Mouse (Mus musculus): ENCODE measurements around the gene Reps2.

Reps2 gene

GRCm38 (mm10) chrX:162589173-162589805 is 54.2 kb downstream of the Reps2 start:
- DNase-seq (ENCODE audit: low spot score): no peak

- DNase-seq (ENCODE audit: low spot score): no peak
These were observed 59.1 kb downstream of the Reps2 start for GRCm38 (mm10) chrX:162584349-162584748.

GRCm38 (mm10) chrX:162580521-162580920 is 62.9 kb downstream of the Reps2 start:
- no peak for DNase-seq (ENCODE audit: low spot score)

- no peak for DNase-seq (ENCODE audit: low spot score)
These were observed 75.0 kb downstream of the Reps2 start for GRCm38 (mm10) chrX:162568439-162568838.

GRCm38 (mm10) chrX:162565501-162565900 is 77.9 kb downstream of the Reps2 start:
- no peak for DNase-seq (ENCODE audit: low spot score)

- no peak for DNase-seq (ENCODE audit: low spot score)
These were observed 87.0 kb downstream of the Reps2 start for GRCm38 (mm10) chrX:162556459-162556841.

GRCm38 (mm10) chrX:162555729-162556458 is 87.6 kb downstream of the Reps2 start:
- DNase-seq (ENCODE audit: low spot score): no peak

- DNase-seq (ENCODE audit: low spot score): no peak
These were observed 88.9 kb downstream of the Reps2 start for GRCm38 (mm10) chrX:162554513-162554912.

- no peak for DNase-seq (ENCODE audit: low spot score)
These were observed 91.1 kb downstream of the Reps2 start for GRCm38 (mm10) chrX:162552383-162552782.

- no peak for DNase-seq (ENCODE audit: low spot score)
These were observed 98.4 kb downstream of the Reps2 start for GRCm38 (mm10) chrX:162545037-162545436.

GRCm38 (mm10) chrX:162542576-162543227 is 100.7 kb downstream of the Reps2 start:
- no peak for DNase-seq (ENCODE audit: low spot score)

- DNase-seq (ENCODE audit: low spot score): no peak
These were observed 101.5 kb downstream of the Reps2 start for GRCm38 (mm10) chrX:162541961-162542360.

- DNase-seq (ENCODE audit: low spot score): no peak
These were observed 112.4 kb downstream of the Reps2 start for GRCm38 (mm10) chrX:162531016-162531415.

GRCm38 (mm10) chrX:162527240-162527639 is 116.2 kb downstream of the Reps2 start:
- peak; percentile 19 for DNase-seq (ENCODE audit: low spot score)

GRCm38 (mm10) chrX:162521831-162522514 is 121.5 kb downstream of the Reps2 start:
- DNase-seq (ENCODE audit: low spot score): no peak

- DNase-seq (ENCODE audit: low spot score): no peak
These were observed 122.3 kb downstream of the Reps2 start for GRCm38 (mm10) chrX:162521197-162521596.

- DNase-seq (ENCODE audit: low spot score): no peak
These were observed 123.1 kb downstream of the Reps2 start for GRCm38 (mm10) chrX:162520374-162520773.

GRCm38 (mm10) chrX:162510426-162510980 is 132.9 kb downstream of the Reps2 start:
- DNase-seq (ENCODE audit: low spot score): no peak

GRCm38 (mm10) chrX:162505186-162505585 is 138.3 kb downstream of the Reps2 start:
- DNase-seq (ENCODE audit: low spot score): no peak

- no peak for DNase-seq (ENCODE audit: low spot score)
These were observed 140.0 kb downstream of the Reps2 start for GRCm38 (mm10) chrX:162503436-162503835.

GRCm38 (mm10) chrX:162500962-162501361 is 142.5 kb downstream of the Reps2 start:
- DNase-seq (ENCODE audit: low spot score): no peak

GRCm38 (mm10) chrX:162496485-162496884 is 147.0 kb downstream of the Reps2 start:
- DNase-seq (ENCODE audit: low spot score): no peak
